Mouse (Mus musculus) ES-E14 (cell line): ENCODE measurements at regions not wholly inside any gene's neighbourhood (a gene's known extent, or its start where the extent isn't known, plus 50 kb on each side); places are given as distances from the start of the nearest gene placed in this dataset.
A peak's percentile ranks its signal among the peaks of the same experiment; 100 is the strongest.

Experiments
- DNase-seq: peaks from one replicate; pipeline ENCODE4 v3.0.0-alpha.2; 2013; ENCODE audit warnings: low read depth, low spot score
- H3K27ac ChIP-seq: 2 replicates; pipeline ENCODE4 v1.5.1; 2012; ENCODE audit warnings: low read depth, mild to moderate bottlenecking, low read length, moderate library complexity, mixed read lengths; ENCODE audit not compliant: poor library complexity, insufficient read depth, severe bottlenecking
- H3K36me3 ChIP-seq: 2 replicates; pipeline ENCODE4 v1.6.1; 2012; ENCODE audit warnings: mild to moderate bottlenecking, low read length, moderate library complexity, mixed read lengths; ENCODE audit not compliant: control insufficient read depth, poor library complexity, insufficient read depth, severe bottlenecking
- H3K4me1 ChIP-seq, 2 experiments: fragments of 150-350 bp in 1 of 2; sonication (generic) in 1 of 2; 2 replicates each; pipeline ENCODE4 v1.6.1; 2012; ENCODE audit warnings: low read length in 2 of 2, mild to moderate bottlenecking in 1 of 2, mixed read lengths in 1 of 2; ENCODE audit not compliant: control insufficient read depth in 2 of 2, insufficient read depth in 2 of 2, poor library complexity in 1 of 2
- H3K4me3 ChIP-seq, 2 experiments: fragments of 150-350 bp in 1 of 2; sonication (generic) in 1 of 2; 2 replicates each; pipeline ENCODE4 v1.5.1; 2012; ENCODE audit warnings: low read length in 2 of 2, low read depth in 1 of 2, mild to moderate bottlenecking in 1 of 2, mixed read lengths in 1 of 2; ENCODE audit not compliant: insufficient read depth in 1 of 2, poor library complexity in 1 of 2, severe bottlenecking in 1 of 2
- H3K9ac ChIP-seq: 2 replicates; pipeline ENCODE4 v1.6.1; 2012; ENCODE audit warnings: low read depth, mild to moderate bottlenecking, low read length, mixed read lengths; ENCODE audit not compliant: poor library complexity, insufficient read depth, severe bottlenecking
- H3K9me3 ChIP-seq: fragments of 150-350 bp; sonication (generic); 2 replicates; pipeline ENCODE4 v1.6.1; 2012; ENCODE audit warnings: low read depth, mild to moderate bottlenecking, low read length; ENCODE audit not compliant: control insufficient read depth, insufficient read depth
- CHD2 ChIP-seq: IDR thresholded peaks from 2 replicates; pipeline ENCODE4 v1.6.1; 2014; ENCODE audit warnings: mild to moderate bottlenecking, low read depth, low read length, inconsistent platforms
- HCFC1 ChIP-seq: IDR thresholded peaks from 2 replicates; pipeline ENCODE4 v1.6.1; 2012; ENCODE audit warnings: low read length, inconsistent platforms, borderline replicate concordance; ENCODE audit not compliant: insufficient read depth
- ZC3H11A ChIP-seq: IDR thresholded peaks from 2 replicates; pipeline ENCODE4 v1.6.1; 2012; ENCODE audit warnings: low read depth, mild to moderate bottlenecking, inconsistent platforms, low read length, borderline replicate concordance
- ZNF384 ChIP-seq: IDR thresholded peaks from 2 replicates; pipeline ENCODE4 v1.6.1; 2012; ENCODE audit warnings: low read depth, low read length, inconsistent platforms
- in situ Hi-C, 2 experiments: fragments of 600-800 bp; cut with MboI; formaldehyde crosslinking; loops; one replicate each; pipeline ENCODE4 v1.15.1; 2025; ENCODE audit warnings: low sequenced_read_pairs in 2 of 2, inconsistent platforms in 1 of 2; ENCODE audit not compliant: unreplicated experiment in 2 of 2

GRCm38 (mm10) chr10:95616821-95617220 is 52.9 kb upstream of the Nudt4 start:
- no peak for DNase-seq
- no peak overlapping the region for H3K9ac ChIP-seq
- no peak overlapping the region for H3K4me3 ChIP-seq
- no peaks in the 10 kb centered on the region for H3K36me3 ChIP-seq
- no peak overlapping the region for H3K27ac ChIP-seq
- H3K4me1 ChIP-seq: peaks cover 0 to 5% of the 10 kb centered on the region in 2 experiments; a peak in 1 of 4 replicates
- in situ Hi-C loops: no loop called here
- TF ChIP-seq ZC3H11A: no peak
- no peak for TF ChIP-seq ZNF384
- H3K9me3 ChIP-seq: no peaks in the 10 kb centered on the region

- H3K4me1 ChIP-seq: peaks cover 3 to 5% of the 10 kb centered on the region in 2 experiments; a peak in 3 of 4 replicates
- TF ChIP-seq ZNF384 (no peak), HCFC1 (no peak), ZC3H11A (no peak), CHD2 (no peak)
- no peak overlapping the region for H3K27ac ChIP-seq
- in situ Hi-C loops: no loop called here
- no peaks in the 10 kb centered on the region for H3K36me3 ChIP-seq
- no peaks in the 10 kb centered on the region for H3K9me3 ChIP-seq
- no peak for DNase-seq
- no peak overlapping the region; the same call in 1 of the 2 replicates for H3K9ac ChIP-seq
- peak overlapping the region in 1 of 2 experiments; percentile 41; a peak in 2 of 4 replicates for H3K4me3 ChIP-seq
Measured at GRCm38 (mm10) chr10:95615849-95616650, 52.1 kb upstream of the Nudt4 start.
